Mouse (Mus musculus): ENCODE data around the gene Doc2b.

DNA sequence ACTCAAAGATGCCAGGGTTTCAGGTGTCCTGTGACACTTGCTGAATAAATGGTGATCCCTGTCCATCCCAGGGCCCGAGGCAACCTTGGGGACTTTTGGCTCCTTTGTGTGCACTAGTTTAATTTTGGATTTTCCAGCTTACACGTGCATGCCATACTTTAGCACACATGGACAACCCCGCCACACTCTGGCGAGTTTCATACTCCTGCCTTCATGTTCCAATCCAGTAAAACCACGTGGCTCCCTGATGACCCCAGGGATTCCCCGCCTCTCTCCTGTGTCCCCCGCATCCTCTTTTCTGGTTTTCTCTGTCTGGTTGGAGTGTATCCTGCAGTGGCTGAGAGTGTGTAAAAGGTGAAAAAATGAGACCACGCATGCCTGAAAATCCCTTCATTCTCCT, 31.6 kb upstream of the Doc2b start:
- no peak for TF ChIP-seq GATA1 (IDR thresholded peaks at IDR 0.05; ENCODE audit: low read length)
- TF ChIP-seq TAL1 (IDR thresholded peaks at IDR 0.05; ENCODE audit: low read length) = no peak
